Mouse (Mus musculus): Measurements from ENCODE around the gene Slc38a10.

DNA sequence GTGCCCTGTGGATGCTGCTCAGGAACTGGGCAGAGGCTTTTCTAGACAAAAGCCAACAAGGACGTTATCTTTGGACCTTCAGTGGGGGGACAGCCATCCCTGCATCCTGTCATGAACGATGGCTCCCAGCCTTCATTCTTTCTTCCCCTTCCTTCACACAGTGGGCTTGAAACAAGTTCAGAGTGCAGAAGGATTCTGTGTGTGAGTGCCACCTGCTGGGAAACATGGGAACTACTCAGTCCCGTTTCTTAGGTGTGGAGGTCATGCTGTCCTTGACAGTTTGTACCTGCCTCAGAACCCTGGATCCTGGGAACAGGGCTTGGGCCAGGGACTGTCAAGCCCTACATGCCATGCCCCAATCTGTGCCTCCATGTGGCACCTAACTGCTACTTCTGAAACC lies 50.1 kb downstream of the Slc38a10 start:
- TF ChIP-seq TAL1 (conservative IDR thresholded peaks at IDR 0.05; ENCODE audit: low read depth, low read length), result no peak
- TF ChIP-seq CTCF (IDR thresholded peaks at IDR 0.05; ENCODE audit: low read depth, low read length), result peak; percentile 85
- TF ChIP-seq POLR2AphosphoS5 (IDR thresholded peaks at IDR 0.05; ENCODE audit: insufficient replicate concordance, low read depth, low read length), result no peak

Measured in G1E (cell line).